Mouse (Mus musculus) liver, embryonic 14.5 days (tissue): ENCODE measurements around the gene Ncf1.

Source experiments
- CTCF ChIP-seq: IDR thresholded peaks from 2 replicates; pipeline ENCODE4 v1.5.1; 2016; ENCODE audit warnings: antibody characterized with exemption, low read depth, control low read depth
- EP300 ChIP-seq: IDR thresholded peaks from 2 replicates; pipeline ENCODE4 v1.6.1; 2016; ENCODE audit warnings: antibody characterized with exemption, low read depth

GRCm38 (mm10) chr5:134229391-134229790, at the start of gene Ncf1:
- no peak for TF ChIP-seq CTCF
- TF ChIP-seq EP300: no peak
